Mouse (Mus musculus) embryo, embryonic 10.5 days (tissue): Measurements from ENCODE around the gene Stxbp6.

Experiments used
- DNase-seq: peaks from one replicate; pipeline ENCODE4 v3.0.0-alpha.2; 2015; ENCODE audit warnings: low spot score

The Stxbp6 gene

DNA sequence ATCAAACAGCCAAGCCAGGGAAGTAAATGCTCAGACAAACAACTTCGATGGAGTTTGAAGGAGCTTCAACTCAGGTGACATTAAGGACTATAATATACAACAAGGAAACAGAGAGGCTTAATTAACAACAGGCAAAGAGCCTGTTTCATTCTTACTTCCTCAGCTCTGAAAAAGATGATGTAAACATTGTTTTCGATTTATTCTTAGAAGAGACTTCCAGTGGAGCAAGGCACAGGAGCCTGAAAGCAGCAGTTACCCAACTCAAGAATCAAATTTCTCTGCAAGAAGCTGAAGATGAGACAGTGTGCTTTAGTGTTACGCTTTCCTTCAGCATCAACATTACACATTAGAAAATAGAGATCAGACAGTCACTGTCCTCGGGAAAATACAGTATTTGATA lies 160.7 kb downstream of the Stxbp6 start:
- no peak for DNase-seq

DNA sequence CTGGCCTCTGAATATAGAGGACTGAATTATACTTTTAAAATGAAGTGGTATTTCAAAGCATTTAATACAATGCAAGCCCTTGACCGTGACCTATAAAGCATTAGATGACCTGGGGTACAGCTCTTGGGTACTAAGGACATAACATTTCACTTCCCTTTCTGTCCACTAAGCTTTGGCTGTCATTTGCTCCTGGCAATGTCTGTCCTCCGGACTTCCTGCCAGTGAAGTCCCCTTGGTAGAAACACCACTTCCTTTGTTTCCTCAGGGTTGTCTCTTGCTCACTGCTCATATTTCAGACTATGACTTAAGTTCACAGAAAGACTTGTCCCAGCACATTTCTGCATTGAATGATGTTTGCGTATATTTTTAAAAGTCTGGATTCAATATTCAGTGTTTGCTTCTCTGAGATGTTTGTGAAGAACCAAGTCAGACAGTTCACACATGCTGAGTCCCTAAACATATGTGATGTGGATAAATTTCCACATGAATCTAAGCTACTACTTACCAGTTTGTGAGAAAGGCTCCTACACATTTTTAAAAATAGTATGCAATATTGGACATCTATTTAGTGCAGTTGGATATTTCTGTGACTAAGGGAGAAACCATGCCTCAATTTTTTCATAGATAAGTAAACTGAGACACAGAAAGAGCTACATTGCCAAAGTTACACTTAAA lies 166.3 kb downstream of the Stxbp6 start:
- DNase-seq, result no peak

DNA sequence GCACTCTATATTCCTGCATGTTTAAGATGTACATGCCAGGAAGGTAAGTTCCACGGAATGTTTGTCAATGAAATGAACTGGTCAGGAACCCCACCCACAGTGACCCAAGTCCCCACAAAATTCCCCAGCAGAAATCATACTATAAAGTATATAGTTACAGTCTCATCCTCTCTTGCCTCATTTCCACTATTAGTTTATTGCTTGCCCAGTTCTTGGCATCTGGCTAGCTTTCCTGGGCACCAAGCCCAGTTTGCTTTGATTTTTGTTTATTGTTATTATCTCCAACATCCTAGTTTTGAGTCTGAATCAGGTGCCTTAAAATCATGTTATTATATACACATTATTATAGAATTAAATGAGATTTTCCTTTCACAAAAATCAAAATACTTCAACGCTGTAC lies 168.5 kb downstream of the Stxbp6 start:
- no peak for DNase-seq

DNA sequence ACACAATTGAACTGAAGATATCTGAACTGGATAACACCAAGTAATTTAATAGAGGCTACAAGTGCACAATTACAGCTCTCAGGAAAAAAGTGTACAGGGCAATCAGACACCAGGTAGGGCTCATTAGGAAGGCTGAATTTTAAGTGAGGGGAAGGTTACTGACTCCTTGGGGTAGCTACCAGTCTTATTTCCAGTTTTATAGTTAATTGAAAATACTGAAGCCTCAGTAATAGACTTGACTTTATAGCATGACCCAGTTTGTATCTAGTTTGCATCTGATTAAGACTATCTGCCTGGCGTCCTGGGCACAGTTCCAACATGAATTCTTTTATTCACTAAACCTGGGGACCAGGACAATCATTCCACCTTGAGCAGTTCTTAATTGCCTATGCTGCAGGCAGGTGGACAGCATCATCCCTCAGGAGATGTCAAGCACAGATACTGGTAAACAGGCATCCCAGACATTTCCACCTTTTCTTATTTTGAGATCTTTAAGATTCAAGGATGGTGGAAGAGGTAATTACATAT lies 171.2 kb downstream of the Stxbp6 start:
- DNase-seq, result no peak

DNA sequence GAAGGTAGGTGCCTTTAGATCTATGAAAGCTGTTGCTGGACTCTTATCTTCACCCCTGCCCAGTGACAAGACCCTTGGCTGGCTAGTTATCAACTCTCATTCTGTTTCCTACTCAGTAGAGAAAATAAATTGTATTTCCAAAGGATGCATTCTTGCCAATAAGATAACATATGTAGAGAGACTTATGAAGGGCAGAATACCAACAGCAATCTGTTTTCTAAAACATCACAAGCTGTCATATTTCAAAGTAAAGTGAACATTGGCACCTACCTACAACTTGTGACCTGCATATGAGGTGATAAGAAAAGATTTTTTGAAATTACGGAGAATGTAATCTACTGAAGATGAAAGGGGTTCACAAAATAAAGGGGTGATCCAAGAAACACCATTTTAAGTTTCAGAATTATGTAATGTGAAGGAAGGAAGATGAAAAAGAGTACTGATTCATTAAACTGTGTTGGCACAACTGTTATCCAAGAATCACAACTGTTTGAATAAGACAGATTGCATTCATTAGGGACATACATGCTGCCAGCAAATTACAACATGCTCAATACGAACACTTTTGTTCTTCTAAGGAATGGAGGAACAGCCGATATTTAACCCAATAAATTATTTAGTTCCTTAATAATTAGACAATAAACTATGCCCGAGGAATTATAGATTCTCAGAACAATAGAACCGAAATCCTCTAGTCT lies 175.2 kb downstream of the Stxbp6 start:
- no peak for DNase-seq

DNA sequence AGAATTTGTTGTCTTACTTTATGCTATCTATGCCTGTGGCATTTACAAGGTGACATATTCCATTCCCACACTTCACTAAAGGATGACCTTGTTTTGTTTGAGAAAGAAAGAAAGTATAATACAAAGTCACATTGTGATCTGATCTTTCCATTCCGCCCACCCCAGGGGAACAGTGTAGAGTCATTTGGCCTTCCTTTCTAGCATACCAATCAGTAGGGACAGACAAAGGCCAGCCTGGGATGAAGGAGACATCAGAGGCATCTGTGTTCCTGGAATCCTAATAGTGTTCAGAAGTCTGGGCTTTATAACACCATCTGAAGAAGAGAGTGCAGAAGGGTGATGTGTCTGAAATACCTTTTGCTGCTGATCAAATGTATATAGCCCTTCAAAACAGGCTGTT lies 178.0 kb downstream of the Stxbp6 start:
- no peak for DNase-seq

DNA sequence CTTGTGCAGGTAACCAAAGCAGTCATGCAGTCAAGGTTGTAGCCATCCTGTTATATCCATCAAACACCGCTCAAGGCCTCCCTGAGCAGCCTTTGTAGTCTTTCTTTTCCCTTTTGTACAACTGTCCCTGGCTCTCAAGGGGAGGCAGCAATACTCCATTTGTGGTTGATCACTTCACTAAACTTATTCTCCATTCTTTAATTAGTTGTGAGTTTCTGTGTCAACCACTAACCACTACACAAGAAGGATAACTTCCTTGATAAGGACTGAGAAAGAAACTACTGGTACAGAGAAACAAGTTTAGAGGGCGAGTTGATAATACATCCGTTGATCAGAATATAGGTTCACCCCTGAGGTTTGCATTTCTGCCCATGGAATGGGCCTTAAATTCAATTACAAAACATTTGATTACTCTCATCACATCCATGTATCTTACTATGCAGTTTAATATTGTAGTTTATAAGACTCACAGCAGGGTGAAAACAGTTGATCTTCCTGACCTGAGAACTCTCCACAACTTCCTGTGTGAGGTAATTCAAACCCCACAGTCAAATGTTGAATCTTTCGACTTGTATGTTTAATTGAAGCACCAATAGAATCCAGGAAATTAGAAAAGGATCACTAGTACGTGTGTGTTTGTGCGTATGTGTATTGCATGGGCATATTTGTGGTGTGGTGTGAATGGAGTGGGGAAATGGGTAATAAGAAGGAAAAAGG lies 184.7 kb downstream of the Stxbp6 start:
- DNase-seq, result no peak

DNA sequence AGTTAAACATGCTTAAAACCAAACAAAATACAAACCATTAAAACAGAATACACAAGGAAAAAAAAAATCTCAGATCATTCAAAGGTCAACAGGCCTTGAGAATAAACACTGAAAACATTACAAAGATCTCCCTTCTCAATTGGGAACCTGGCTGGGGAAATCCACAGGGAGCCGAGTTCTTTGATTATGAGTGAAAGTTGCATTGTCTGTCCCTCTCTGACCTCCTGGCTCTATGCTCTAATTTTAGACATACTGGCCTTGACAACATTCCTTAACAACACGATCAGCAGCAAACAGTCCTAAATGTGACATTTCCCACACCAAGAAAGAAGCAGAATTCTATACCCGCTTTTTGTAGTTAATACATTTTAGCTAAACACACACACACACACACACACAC lies 187.7 kb downstream of the Stxbp6 start:
- DNase-seq, result peak; percentile 23

DNA sequence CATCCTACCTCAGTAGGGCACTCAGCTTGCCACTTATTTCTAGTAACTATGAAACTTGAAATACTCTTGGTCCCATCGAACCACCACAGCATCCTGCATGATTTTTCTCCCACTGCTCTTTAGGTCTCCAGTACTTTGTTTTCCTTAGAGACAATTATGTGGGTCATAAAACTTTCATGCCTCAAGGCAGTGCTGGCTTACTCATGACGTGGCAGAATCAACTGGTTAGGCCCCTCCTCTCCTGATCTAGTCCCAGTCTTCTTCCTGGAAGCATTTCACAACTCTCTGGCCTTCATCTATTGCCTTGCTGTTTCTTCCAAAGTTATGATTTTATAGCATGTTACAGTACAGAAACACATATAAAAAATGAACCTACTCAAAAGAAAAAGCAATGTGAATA lies 201.8 kb downstream of the Stxbp6 start:
- DNase-seq, result no peak

DNA sequence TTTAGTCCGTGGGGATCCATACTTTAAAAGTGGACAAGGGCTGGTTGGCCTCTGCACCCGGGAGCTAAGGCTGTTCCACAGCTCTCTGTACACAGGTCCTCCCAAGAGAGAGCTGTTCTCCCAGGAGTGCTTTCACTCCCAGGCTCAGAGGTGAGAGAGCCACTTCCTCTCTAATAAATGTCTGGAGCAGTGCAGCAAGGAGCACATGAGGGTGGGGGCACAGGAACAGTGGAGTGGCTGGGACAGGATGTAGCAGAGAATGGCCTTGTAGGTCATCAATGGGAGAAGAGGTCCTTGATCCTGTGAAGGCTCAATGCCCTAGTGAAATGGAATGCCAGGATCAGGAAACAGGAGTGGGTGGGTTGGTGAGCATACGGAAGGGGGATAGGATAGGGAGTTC lies 209.1 kb downstream of the Stxbp6 start:
- no peak for DNase-seq

DNA sequence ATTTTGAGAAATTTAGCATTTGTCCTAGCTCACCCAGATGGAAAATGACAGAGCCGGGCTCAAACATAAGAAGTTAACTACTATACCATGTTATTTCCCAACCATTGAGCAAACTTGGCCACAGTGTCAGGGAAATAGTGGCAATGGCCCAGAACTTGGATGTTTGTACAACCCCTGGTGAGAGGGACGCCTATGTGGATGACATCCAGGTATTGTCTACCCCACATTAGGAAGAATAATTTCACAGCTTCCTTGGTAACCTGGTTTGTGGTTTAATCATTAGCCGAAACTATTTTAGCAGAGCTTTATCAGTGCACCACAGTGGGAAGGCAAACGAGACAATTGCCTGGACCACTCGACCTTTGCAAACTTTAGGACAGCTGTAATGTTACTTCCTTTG lies 215.1 kb downstream of the Stxbp6 start:
- DNase-seq, result no peak

DNA sequence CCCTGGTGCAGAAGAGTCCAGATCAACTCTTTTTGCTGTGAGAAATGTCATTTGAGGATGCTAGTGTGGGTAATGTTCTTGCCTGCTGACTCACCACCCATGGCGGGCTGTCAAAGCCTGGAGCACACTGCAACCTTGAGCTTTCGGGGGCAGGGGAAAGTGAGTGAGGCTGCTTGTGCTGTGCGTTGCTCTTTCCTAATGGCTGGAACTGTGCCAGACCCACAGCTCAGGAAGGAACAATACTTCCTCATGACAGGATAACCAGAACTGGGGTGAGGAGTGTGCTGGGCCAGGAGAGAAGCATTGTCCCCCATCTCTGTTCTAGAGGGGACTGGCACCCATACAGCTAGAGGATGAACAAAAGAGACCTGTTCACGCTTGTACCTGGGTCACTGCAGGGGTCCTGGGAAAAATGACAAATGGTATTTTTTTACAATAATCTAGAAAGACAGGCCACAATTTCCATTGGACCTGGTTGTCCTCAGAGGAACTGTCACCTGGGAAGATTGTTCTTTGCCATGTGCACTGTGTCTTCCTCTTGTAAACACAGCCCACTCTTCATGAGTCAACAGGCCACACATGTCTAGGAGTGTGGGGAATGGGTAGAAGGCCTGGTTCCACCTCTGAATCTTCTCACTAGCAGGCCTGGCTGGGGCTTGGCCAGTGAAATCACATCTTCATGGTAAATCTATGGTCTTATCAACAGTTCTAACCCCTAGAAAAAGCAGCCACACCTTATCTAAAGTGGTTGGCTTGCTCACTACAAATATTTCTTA lies 216.2 kb downstream of the Stxbp6 start:
- peak; percentile 10 for DNase-seq

DNA sequence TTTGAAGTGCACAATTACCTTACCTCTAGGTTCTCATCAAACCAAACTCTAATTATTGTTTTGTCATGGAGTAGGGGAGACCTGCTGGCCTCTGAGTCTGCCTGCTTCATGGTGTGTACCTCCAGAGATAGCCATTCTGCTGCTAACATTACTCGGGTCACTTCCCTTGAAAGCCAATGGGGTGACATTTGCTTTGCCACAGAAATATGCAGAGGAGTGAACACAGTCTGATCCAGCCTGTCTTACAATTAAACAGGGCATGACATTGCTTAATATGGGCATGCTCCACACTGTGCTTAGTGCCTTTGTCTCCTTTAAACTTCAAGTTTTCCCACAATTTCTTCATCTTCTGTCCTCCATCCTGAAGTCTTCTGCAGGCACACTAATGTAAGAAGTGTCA lies 222.5 kb downstream of the Stxbp6 start:
- peak; percentile 19 for DNase-seq

DNA sequence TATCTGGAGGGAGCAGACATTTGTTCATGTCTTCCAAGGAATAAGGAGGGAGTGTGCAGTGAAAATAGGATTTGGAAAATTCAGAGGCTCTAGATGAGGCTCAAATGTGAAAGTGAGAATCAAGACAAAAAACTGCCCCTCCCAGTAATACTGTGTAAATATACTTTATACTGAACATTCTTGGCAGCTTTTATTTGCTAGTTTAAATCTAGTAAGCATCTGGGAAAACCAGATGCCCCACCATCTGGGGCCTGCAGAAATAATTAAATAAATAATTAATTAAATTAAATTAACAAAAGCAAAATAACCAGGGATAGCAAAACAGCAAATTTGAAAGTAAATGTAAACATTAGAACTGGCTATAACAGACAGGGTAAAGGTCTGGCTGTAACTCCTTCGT lies 224.0 kb downstream of the Stxbp6 start:
- DNase-seq, result no peak

DNA sequence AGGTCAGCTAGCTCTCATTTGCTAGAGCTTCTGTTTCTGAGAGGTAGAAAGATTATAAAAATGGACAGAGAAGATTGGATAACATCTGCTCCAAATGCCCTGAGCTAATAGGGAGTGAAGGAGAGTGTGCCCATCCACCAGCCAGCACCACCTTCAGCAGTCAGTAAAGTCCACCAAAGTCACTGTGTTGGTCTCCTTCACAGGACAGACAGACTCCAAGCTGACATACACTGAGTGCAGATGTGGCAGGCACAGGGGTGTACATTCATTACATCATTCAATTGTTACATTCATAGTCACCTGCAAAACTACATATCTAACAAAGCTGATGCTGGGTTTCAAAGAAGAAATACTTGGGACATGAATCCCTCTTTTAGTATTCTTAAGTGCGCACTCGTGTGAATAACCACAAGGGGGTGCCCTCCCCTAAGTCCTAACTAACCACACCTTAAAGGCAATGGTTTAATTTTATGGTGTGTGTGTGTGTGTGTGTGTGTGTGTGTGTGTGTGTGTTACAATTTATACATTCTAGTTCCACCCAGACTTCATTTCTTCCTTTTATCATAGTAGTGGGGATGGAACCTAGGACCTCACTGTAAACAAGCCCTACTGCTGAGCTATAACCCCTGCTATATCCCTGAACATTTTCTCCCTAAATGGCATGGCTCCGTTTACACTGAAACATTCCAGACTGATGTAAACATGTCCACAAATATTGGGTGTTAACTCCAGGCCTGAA lies 225.9 kb downstream of the Stxbp6 start:
- peak; percentile 74 for DNase-seq

DNA sequence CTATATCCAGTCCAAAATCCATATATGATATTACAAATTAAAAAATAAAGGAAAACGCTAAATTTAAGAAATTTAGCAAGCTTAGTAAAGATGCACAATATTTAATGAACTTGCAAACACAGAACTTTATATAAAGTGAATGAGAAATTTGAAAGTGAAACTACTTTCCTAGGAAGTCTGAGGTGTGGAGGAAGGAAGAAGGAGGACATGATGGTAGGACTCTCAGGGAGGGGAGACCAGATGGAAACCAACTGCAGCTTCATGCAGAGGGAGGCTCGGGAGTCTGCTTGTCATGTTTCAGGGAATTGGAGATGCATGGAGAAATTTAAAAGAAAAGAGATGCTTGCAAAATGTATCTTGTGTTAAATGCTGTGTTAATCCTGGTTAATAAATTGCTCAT lies 233.9 kb downstream of the Stxbp6 start:
- DNase-seq, result no peak

DNA sequence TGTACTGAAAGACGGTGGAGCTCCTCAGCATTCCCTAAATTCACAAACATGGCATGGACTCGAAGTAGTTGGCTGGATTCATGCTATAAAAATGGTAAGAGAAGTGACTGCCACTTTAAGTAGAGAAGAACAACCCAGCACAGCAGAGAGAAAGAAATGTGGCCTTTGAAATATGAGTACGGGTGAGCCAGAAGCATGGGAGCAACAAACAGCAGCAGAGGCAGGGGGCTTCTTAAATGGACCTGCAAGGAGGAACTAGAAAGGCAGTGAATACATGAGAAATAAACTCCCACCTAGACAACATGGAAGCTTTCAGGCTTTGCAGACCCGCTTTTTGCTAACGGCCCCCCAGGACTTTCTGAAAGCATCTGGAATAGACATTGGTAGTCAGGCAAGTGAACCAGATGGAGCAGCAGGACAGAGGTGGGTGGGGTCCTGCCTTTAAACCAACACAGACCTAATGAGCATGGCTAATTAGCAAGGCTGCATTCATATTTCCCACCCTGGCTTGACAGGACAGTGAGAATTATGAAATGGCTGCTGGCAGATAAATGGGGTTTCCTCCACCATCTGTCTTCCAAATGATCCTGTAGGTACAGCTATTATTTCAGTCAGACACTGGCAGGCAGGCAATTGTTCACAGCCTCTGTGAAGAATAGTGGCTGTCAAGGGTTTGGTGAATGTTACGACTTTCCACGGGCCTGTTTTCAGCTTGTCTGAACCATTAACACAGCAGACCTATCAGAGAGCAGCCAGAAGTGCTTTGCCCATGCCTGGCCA lies 234.7 kb downstream of the Stxbp6 start:
- DNase-seq, result peak; percentile 77

DNA sequence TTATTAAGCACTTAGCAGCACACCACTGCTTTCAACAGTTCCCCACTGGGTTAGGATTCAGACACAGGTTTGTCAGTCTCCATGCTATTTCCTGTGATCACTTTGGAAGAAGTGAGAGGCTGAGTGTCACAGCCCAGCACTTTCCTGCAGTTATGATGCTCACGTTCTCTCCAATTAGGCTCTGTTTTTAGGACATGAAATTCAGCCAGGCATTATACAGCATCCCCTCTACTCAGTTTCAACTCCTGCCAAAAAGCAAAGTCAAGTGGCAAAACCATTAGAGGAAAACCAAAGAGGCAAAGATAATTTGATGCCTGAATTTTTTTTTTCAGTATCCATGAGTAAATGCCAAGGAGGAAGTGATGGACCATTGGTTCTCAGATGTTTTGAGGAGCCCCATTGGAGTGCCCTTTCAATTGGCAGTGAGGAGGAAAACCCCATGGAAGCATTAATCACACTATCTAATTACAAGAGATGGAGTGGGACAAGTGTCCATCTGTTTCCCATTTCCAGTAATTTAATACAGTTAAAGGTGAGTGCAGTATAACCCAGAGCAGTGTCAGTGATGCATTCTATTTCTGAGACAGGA lies 238.5 kb downstream of the Stxbp6 start:
- DNase-seq, result peak; percentile 24

DNA sequence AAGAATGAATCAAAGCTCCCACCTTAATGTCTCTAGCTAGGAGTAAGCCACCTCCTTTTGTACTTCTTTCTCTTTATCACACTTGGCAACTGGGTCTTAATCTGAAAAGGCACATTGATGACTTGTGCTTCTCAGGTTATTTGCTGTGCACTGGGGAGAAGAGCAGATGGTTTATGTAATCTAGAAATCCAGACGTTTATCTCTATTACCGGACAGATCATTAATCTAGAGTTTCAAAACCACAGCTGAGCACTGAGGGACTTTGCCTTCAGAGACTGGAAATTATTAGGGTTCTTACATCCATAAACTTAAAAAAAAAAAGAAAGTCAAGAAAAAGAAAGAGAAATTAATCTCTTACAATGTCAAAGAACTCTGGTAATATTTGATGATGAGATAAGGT lies 262.6 kb downstream of the Stxbp6 start:
- DNase-seq, result no peak

DNA sequence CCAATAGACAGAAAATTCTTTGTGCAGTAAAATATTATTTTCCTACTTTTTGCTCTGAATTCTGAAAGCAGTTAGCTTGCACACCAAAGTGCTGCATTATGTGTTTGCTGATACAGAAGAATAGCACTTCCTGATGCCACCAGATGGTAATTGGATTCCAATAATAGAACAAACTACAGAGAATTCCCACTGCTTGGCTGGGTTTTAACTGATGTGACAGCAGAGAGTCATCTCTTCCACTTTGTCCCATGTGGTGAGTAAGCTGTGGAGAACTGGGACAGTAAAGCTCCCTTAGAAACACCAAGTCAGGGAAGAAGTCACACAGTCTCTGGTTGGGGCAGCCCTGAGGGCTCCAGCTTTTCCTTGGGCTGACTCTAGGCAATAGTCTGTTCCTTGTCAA lies 270.3 kb downstream of the Stxbp6 start:
- no peak for DNase-seq
